Mouse (Mus musculus): ENCODE measurements around the gene Apopt1.

Apopt1 gene

DNA sequence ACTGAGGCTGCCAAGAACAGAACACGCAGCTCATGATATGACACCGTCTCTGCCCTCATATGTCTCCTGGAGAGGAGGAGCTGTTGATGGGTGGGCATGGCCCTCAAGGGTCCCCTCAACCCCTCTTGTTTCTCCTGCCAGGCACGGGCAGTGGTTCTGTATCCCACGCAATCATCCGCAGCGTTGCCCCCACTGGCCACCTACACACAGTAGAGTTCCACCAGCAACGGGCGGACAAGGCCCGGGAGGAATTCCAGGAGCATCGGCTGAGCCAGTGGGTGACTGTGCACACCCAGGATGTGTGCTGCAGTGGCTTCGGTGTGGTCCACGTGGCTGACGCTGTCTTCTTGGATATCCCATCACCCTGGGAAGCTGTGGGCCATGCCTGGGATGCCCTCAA lies 32.4 kb upstream of the Apopt1 start:
- no peak for DNase-seq (ENCODE audit: low spot score in 2 of 2)

DNA sequence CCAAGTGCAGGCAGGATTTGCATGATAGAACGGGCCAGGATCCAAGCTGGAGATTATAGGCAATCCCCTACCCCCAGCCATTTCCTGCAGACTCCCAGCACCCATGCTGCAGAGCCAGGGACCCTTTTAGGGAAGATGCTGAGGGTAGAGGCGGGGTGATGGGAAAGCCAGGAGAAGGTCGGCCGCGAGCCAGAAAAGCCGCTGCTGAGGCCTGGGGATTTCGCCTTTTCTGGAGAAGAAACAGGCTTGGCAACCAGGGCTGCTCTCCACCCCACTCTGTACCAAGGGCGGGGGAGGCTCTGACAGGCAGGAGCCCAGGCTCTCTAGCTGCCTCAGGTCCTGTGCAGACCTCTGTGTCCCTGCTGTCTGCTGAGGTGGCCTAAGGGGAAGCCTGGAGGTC lies 31.8 kb upstream of the Apopt1 start:
- no peak for DNase-seq (ENCODE audit: low spot score in 2 of 2)

DNA sequence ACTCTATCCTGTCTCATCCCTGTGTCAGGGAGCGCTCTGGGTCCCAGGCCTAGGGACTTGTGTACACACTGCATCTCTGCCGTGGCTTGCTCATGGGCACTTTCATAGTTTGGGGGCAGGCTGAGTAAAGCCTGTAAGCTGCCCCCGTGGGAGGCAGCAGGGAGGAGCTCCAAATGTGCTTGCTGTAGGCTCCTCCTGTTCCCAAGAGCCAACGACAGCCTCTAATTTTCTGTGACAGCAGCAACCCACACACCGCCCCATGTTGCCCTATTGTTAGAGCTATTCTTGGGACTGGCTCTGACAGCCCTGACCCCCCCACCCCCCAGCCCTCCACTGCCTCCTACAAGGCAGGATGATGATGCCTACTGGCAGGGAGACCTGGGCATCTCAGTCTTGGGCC lies 31.1 kb upstream of the Apopt1 start:
- DNase-seq (ENCODE audit: low spot score in 2 of 2): no peak

DNA sequence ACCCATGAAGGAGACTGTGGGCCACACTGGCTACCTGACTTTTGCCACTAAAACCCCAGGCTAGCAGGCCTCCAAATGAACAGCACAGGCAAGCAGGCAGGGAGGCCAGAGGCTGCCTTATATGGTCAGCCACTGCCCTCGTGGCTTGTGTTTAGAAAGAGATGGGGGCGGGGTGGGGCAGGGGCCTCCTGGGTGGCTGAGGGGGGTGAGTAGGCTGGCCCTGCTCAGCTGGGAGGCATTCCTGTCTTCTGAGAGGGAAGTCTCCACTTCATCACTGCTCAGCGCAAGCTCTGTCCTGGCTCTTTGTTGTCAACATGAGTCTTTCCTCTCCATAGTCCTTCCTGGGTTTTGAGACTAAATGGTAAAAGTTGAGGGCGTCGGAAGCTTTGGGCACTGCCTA lies 30.3 kb upstream of the Apopt1 start:
- no peak for DNase-seq (ENCODE audit: low spot score in 2 of 2)

DNA sequence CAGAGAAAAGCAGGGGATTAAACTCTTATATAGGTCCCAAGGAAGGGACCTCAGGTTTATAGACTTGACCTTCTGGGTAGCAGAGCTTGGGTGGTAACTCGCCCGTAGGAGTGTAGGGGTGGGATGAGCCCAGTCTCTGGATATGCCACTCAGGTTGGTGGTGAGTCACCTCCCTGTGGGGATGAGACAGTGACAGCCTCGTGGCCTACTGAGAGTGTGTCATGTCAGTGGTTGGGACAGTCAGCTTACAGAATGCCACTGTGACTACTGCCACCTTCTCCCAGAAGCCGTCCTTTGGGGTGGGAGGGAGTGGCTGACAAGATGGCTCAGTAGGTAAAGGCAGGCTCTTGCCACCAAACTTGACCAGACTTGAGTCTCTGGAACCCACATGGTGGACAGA lies 26.7 kb upstream of the Apopt1 start:
- DNase-seq (ENCODE audit: low spot score in 2 of 2): no peak

DNA sequence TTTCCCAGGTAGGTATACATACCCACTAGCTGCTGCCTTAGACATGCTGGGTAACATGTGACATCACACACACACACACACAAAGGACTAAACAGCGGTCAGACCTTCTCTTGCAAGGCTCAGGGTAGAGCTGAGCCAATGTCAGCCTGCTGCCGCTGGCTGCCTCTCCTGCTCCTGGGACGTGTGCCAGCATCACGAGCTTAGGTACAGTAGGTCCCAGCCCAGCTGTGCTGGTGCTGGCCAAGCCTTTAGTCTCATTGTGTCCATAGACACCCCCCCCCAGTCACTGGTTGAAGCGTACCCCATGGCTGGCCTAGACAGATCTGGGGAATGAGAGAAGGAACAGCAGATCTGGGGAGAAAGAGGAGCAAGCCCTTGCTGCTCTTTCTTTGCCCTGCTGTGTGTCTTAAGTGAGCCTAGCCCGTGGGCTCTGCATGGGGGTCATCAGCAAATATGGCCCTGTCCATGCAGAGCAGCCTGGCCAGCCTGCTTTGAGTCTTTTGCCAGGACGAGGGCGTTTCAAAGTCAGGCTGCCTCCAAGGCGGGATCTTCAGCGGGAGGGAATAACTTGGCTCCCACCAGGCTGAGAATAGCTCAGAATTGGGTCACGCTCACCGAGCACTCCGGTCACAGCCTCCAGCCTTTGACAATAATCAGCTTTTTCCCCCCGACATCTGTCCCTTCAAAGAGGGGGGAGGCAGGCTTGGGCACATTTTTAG lies 25.6 kb upstream of the Apopt1 start:
- DNase-seq (ENCODE audit: low spot score in 2 of 2): peak; percentile 82 to 86

DNA sequence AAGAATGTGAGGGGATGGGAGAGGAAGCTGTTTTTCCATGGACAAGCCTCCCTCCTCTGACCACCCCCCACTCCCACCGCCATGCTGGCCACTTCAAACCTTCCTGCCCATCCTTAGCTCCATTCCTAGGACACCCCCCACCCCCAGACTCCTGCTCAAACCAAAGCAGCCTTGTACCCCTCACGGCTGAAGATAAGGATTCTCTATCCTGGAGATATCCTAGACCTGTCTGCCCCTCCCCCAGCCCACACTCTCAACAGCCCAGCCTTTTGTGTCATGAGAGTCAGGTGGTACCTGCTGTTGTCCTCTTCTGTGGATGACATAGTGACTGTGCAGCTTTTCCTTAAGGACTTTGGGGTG lies 25.0 kb upstream of the Apopt1 start:
- no peak for DNase-seq (ENCODE audit: low spot score in 2 of 2)

DNA sequence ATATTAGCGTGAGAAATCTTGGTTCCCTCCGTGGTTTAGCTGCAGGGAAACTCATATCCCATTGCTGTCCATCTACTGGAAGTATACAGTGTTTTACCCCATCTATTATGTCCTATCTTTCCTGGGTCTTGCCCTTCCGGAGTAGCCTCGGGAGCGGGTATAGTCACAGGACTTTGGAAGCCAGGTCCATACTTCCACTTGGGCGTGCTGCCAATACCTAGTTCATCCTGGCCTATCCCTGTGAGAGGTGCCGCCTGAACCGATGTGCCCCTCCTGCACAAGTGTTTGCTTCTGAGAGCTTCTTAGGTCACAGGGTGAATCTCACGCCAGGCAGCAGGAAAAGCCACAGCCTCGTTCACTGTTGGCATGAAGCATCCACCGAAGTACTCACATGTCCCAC lies 23.6 kb upstream of the Apopt1 start:
- DNase-seq (ENCODE audit: low spot score in 2 of 2): no peak

DNA sequence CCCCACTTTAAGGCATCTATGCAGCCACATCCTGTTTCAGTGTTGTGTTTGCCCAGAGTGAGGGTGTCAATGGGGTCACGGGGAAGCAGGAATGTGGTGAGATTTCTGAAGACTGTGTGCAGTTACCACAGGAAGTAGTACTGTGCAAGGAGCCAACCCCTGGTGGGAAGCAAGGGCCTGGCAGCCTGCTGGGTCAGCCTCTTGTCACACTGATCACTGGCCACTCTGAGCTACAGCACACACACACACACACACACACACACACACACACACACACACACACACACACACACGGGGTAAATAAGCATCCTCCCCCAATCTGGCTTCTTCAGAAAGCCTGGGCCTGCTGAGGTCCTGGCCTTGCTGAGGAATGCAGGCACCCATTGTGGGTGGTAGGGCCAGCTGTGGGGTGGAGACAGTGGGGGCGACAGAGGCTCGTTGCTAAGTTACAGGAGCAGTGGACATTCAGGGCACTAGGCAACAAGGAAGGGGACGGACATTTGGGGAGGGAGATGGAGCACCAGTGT lies 21.7 kb upstream of the Apopt1 start:
- DNase-seq (ENCODE audit: low spot score in 2 of 2): no peak

DNA sequence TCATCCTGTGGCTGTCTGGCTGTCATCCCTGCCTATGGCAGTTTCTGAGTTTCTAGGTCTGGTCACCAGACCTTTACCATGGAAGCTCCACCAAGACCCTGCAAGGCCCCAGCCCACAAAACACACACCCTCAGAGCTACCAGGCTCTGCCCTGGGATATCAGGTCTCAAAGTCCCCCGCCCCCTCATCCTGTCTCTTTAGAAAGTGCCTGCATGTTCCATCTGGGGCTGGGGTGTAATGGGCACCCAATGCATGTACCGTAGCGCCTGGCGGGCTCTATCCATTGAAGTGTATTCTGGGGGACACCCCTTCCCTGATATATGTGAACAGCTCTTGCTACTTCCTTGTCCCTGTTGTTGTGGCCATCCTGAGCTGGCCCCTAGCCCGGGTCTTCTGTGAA lies 20.2 kb upstream of the Apopt1 start:
- DNase-seq (ENCODE audit: low spot score in 2 of 2): no peak

DNA sequence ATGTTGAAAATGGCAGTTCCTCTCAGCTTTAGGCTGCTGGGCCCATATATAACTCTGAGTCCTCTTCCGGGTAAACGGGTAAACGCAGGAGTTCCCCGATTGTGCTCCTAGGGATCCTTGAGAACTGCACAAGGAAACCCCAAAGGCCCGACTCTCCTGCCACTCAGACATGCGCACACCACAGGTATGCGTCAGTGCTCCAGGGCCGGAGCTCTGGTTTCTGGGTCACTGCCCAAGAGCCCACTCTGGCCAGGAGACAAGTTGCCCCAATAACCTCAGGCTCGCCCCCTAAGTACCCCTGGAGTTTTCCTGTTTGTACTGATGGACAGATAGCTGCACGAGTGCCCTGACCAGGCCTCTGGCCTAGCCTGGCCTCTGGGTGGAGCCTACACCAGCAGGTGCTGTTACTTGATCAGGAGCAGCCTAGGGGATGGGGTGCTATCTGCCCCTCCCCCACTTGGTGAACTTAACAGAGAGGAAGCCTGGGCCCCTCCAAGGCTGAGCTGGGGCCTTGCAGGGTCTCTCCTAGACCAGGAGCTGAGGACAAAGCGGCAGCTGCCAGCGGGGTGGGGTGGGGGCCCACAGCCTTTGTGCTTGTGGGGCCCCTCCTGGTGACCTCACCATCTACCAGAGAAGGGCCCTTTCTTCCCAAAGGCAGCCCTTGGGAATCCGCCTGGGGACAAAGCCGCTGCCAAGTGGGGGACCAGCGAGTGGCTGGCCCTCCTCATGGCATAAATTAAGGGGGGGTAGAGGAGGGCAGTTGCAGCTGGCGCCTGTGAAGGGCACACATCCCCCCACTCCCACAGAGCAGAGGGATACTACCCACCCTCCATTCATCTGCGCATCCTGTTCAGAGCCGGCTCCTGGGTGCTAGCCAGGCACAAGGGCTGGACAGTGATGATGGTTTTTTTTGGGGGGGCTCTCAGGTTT lies 19.5 kb upstream of the Apopt1 start:
- DNase-seq (ENCODE audit: low spot score in 2 of 2): no peak

DNA sequence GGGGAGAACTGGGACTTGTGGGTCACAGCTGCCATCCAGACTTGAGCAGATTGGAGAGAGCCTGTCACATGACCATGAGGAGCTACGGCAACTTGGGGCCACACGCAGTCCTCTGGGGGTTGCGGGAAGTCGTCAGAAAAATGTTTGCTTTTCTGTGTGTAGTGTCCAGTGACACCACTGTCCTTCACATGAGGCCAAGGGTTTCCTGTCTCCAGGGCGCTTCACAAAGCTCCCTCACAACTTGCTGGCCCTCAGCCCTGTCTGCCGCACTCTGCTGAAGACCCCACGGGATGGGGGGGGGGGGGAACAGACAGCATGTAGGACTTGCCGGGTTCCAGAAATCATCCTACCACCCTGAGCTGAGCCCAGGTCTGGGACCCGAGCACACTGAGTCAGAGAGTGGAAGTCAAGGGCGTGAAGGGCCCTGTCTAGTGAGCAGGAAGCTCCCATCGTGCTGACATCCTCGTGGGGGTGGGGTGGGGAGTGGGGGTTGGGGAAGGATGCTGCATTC lies 18.7 kb upstream of the Apopt1 start:
- DNase-seq (ENCODE audit: low spot score in 2 of 2): no peak

DNA sequence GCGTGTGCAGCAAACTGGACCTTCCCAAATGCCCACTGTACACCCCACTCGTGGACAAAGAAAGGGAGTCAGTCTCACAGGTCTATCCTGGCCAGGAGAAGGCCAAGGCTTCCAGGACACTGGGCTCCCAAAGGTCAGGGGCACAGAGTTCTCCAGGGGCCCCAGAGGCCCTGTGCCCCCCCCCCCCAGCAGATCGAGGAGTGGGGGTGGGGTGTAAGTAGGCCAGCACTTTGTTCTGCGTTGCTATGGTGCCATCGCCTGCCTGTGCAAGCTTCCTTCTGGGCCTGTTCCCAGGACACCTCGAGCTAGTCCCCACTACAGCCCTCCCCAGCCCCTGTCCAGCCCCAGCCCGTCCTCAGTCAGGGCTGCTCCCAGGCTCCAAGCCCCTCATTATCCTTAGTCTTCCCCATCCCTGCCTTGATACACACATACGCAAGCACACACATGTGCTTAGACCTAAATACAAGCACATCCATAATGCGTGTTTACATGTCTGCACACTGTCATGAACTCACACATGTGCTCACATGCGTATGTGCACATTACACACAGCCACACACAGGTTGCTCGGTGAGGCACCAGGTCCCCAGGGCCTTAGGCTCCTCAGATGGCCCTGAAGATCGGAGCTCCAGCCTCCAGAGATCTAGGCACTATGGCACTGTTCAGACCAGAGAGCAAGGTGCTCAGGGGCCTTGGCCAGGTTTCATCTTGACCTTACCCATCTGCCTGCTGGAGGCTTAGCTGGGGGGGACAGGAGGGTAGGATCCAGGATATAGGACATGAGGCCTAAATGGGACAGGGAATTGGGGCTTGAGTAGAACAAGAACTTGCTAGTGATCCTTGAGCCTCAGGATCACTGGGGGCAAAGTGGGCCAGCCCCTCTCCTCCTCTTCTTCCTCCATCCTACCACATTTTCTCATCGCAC lies 17.9 kb upstream of the Apopt1 start:
- DNase-seq (ENCODE audit: low spot score in 2 of 2): no peak

DNA sequence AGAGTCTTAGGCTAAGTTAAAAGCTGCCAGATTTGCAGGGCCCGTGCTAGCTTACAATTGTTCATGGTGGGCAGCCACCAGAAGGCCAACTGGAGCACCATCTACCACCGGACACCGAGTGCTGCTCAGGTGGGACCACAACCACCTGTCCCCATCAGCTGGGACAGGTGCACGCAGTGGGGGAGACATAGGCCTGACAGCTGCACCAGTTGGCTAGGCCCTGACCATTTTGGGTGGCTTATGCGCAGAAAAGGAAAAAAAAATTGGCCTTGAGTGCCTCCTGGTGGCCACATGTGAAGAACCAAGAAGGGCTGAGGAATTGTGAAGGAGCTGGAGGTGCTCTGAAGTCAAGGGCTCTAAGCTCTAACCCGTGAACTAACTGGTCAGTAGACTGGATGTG lies 16.8 kb upstream of the Apopt1 start:
- DNase-seq (ENCODE audit: low spot score in 2 of 2): peak; percentile 54 to 78

DNA sequence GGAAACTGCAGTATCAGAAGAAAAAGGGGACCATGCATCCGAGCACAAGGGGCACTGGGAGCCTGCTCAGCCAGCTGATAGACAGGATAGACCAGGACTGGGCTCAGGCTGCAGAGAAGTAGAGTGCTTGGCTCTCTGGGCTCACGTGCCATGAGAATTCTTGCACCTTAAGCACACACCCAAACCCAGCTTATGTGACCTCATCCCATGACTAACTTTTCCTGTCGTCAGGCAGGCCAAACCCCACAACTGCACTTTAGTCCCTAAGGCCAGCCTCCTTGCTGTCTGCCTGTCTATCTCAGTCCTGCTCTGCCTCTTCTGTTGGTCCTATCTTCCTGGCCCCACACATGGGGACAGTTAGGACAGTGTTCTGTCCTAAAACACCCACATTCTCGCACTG lies 15.4 kb upstream of the Apopt1 start:
- DNase-seq (ENCODE audit: low spot score in 2 of 2): no peak

DNA sequence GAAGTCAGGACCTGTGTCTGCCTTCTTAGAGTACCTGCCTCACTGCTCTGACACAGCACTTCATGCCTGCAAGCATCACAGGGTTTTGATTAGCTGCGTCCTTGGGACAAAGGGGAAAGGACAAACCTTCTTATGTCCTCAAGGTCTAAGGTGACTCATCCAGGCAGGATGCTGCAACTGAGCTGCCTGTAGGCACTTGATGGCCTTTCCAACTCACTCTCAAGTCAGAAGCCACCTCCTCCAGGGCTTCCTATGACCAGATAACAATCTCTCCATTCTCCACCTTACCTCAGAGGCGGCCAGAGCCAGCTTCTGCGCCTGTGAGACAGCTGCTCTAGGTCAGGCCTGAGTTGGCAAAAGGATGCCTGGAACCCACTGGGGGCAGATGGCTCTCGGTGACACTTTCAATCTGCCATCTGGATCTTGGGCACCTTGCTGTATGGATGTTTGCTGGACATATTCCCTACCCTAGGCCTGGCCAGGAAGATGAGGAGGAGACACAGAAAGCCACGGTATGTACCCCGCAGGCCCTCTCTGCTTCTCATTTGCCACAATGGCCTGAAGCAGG lies 14.6 kb upstream of the Apopt1 start:
- no peak for DNase-seq (ENCODE audit: low spot score in 2 of 2)

DNA sequence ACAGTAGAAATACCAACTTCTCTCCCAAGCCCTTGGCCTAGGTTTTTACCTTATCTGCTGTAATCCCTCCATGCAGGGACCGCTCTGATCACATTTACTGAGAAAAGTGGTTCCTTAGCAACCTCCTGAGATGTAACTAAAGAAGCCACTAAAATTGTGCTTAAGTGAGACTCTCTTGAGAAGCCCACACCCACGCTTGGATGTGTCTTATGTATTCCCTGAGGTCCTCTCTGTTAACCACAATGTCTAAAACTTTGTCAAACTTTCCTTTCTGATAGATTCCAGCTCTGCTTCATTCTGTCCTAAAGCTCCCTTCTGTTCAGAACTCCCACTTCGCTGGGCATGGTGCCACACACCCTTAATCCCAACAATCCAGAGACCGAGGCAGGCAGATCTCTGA lies 13.5 kb upstream of the Apopt1 start:
- no peak for DNase-seq (ENCODE audit: low spot score in 2 of 2)

DNA sequence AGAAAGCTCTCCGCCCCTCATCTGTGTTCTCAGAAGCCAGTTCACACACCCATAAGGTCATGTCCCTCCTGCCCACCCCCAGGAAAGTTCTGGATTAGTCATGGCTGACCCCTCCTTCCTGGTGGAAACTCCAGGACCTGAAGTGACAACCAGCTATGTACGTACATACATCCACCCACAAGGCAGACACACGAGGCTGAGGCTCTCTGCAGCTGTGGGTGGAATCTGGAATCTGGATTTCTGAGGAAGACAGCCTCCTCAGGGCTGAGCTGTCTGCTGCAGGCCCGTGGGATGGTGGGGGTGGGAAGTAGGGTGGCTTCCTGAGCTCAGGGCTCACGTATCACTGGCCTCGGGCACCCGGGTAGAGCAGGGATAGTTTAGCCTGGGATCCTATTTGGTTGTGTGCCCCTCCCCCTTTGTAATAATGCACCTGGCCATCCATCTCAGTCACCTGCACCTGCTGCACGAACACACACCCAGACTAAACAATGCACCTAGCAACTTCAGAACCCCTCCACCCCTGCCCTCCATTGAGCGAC lies 12.1 kb upstream of the Apopt1 start:
- DNase-seq (ENCODE audit: low spot score in 2 of 2): no peak

DNA sequence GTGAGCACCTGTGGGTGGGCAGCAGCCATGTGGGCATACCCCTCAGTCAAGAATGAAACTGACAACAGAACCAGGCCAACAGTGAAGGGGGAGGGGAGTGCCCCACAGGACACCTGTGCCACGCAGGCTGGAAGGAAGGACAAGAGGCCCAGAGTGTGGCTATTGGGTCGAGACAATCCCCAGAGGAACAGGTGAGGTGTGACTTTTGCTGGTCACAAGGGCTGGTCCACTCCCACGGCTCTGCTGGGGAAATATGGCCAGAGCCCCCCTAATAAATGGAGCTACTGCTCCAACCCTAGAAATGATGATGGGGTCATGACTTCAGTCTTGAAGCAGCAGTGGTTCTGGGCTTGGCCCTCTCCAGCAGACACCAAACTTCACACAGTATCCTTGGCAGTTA lies 9.8 kb upstream of the Apopt1 start:
- no peak for DNase-seq (ENCODE audit: low spot score in 2 of 2)

DNA sequence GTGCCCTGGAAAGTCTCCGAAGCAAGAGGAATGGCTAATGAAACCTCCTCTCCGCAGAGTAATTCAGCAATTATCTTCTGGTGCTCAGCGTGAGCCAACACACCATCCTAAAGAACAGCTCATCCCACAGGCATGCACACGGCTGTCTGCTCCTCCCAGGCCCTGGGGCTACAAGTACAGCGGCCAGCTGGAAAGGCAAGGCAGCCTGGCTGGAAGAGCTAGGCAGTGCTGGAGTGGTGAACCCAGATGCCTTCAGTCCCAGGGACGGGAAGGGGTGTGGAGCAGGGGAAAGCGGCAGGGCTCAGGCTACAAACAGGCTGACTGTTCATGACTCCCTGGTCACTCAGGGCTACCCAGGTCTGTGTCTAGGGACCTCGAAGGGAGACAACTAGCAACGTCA lies 8.5 kb upstream of the Apopt1 start:
- DNase-seq (ENCODE audit: low spot score in 2 of 2): peak; percentile 83 to 85

All from heart, adult 9 months (tissue).